Mouse (Mus musculus): ENCODE results near the gene Cbln3.
A peak's percentile ranks its signal among the peaks of the same experiment; 100 is the strongest.

The Cbln3 gene

GRCm38 (mm10) chr14:55884166-55884565 is at the start of gene Cbln3:
Gene Cbln3 (minus strand): TSS chr14:55884392.
- DNase-seq (ENCODE audit: low spot score in 2 of 2), result no peak

GRCm38 (mm10) chr14:55933586-55933985 is 49.4 kb upstream of the Cbln3 start:
- DNase-seq (ENCODE audit: low spot score in 2 of 2), result no peak

GRCm38 (mm10) chr14:55929263-55929997 is 45.2 kb upstream of the Cbln3 start:
- no peak for DNase-seq (ENCODE audit: low spot score in 2 of 2)

GRCm38 (mm10) chr14:55926847-55927246 is 42.7 kb upstream of the Cbln3 start:
- no peak for DNase-seq (ENCODE audit: low spot score in 2 of 2)

- DNase-seq (ENCODE audit: low spot score in 2 of 2), result no peak
Measured at GRCm38 (mm10) chr14:55922475-55923232, 38.5 kb upstream of the Cbln3 start.

- DNase-seq (ENCODE audit: low spot score in 2 of 2), result peak in 1 of 2 experiments; percentile 59
Measured at GRCm38 (mm10) chr14:55918240-55919082, 34.3 kb upstream of the Cbln3 start.

GRCm38 (mm10) chr14:55913406-55913805 is 29.2 kb upstream of the Cbln3 start:
- DNase-seq (ENCODE audit: low spot score in 2 of 2), result no peak

GRCm38 (mm10) chr14:55905518-55905917 is 21.3 kb upstream of the Cbln3 start:
- DNase-seq (ENCODE audit: low spot score in 2 of 2), result no peak

GRCm38 (mm10) chr14:55900414-55900755 is 16.2 kb upstream of the Cbln3 start:
- no peak for DNase-seq (ENCODE audit: low spot score in 2 of 2)

- peak; percentile 63 to 77 for DNase-seq (ENCODE audit: low spot score in 2 of 2)
Measured at GRCm38 (mm10) chr14:55899701-55900413, 15.7 kb upstream of the Cbln3 start, which contains the start of gene Sdr39u1. Gene Sdr39u1 (minus strand): TSS chr14:55900293.

GRCm38 (mm10) chr14:55898947-55899346 is 14.8 kb upstream of the Cbln3 start:
- no peak for DNase-seq (ENCODE audit: low spot score in 2 of 2)

- no peak for DNase-seq (ENCODE audit: low spot score in 2 of 2)
Measured at GRCm38 (mm10) chr14:55897671-55898070, 13.5 kb upstream of the Cbln3 start.

GRCm38 (mm10) chr14:55886571-55887382 is 2.6 kb upstream of the Cbln3 start:
- DNase-seq (ENCODE audit: low spot score in 2 of 2), result no peak

GRCm38 (mm10) chr14:55885791-55886271 is 1.6 kb upstream of the Cbln3 start:
- peak; percentile 34 to 58 for DNase-seq (ENCODE audit: low spot score in 2 of 2)

- DNase-seq (ENCODE audit: low spot score in 2 of 2), result no peak
Measured at GRCm38 (mm10) chr14:55885114-55885790, 1.1 kb upstream of the Cbln3 start.

GRCm38 (mm10) chr14:55884713-55885113 is 521 bp upstream of the Cbln3 start, which contains the start of gene Khnyn:
Gene Khnyn (plus strand): TSS chr14:55884947.
- DNase-seq (ENCODE audit: low spot score in 2 of 2), result peak; percentile 70 to 77

GRCm38 (mm10) chr14:55883663-55884062 is 529 bp downstream of the Cbln3 start:
- DNase-seq (ENCODE audit: low spot score in 2 of 2), result no peak

- no peak for DNase-seq (ENCODE audit: low spot score in 2 of 2)
Measured at GRCm38 (mm10) chr14:55883149-55883661, 987 bp downstream of the Cbln3 start.

- DNase-seq (ENCODE audit: low spot score in 2 of 2), result no peak
Measured at GRCm38 (mm10) chr14:55882171-55882641, 2.0 kb downstream of the Cbln3 start.

All from spleen, postnatal 14 days (tissue).